Mouse (Mus musculus): ENCODE results near the gene Slc25a33. TPM values are rescaled to one million over a fixed set of nuclear protein-coding genes. Genes with fewer than 3 reads are reported as not detected.

Gene Slc25a33
- total and polyA plus RNA-seq, 3 experiments = 18.7 to 29.0 (median 26.7) TPM

DNA sequence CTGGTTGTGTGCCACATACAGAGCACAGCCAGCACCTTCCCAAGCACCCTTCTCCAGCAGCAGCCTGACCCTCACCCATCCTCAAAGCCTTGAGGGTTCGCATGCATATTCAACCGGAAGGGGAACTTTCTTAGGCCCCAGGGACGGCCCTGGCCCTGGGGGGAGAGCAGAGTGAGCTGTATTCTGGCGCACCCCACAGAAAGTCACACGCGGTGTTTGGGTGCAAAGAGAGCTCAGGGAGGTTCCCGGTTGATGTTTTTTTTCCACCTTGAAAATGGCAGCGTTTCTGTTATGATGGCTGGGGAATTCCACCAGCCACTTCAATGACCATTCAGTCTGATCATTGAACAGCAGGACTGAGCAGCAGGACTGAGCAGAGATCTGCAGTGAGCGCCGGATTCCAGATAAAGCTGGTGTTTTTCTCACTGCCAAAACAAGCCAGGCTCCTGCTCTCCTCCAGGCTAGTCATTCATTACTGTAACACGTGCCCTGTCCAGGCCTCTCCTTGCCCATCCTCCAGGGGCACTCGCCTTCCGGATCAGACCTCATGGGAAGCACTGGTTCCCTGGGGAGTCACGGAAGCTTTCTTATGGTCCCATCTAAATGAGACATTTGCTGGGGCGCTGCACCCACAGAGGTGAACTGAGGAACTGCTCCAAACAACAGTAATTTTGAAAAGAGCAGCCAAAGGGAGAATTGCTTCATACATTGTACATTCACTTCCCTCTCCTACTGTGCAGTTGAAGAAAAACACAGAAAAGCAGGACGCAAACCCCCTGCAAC, 77.7 kb downstream of the Slc25a33 start:
- no peak for DNase-seq

Small RNAs within 50 kb of the gene (microRNA-seq; reads per million reads assigned to microRNA genes)
- 0.44 to 1.2 reads per million in 2 experiments for gene Gm47301

Other genes starting within 250 kb of the Slc25a33 start
- gene Clstn1, start 187.8 kb downstream of the Slc25a33 start, total RNA-seq (2021) = 100 to 1,000 TPM in 1 of 2 experiments, 10 to 100 TPM in 1; 98.4 to 110 TPM
- gene Clstn1, start 187.8 kb downstream of the Slc25a33 start, polyA plus RNA-seq (2012; rRNA removed) = 44.5 and 48.8 TPM in 2 replicates
- 1 to 10 TPM; 6.1 to 6.2 TPM for gene Pik3cd, start 71.7 kb downstream of the Slc25a33 start, total RNA-seq (2021)
- gene Pik3cd, start 71.7 kb downstream of the Slc25a33 start, polyA plus RNA-seq (2012; rRNA removed) = 4.2 and 5.0 TPM in 2 replicates
- 10 to 100 TPM; 30.0 to 31.0 TPM for gene Tmem201, start 36.2 kb downstream of the Slc25a33 start, total RNA-seq (2021)
- gene Tmem201, start 36.2 kb downstream of the Slc25a33 start, polyA plus RNA-seq (2012; rRNA removed) = 85.3 and 95.4 TPM in 2 replicates
- 10 to 100 TPM; 22.2 to 29.5 TPM for gene Spsb1, start 180.8 kb upstream of the Slc25a33 start, total RNA-seq (2021)
- gene Spsb1, start 180.8 kb upstream of the Slc25a33 start, polyA plus RNA-seq (2012; rRNA removed) = 26.3 and 26.9 TPM in 2 replicates
- gene H6pd, start 234.7 kb upstream of the Slc25a33 start, total RNA-seq (2021) = 100 to 1,000 TPM; 120 to 197 TPM
- 146 and 154 TPM in 2 replicates for gene H6pd, start 234.7 kb upstream of the Slc25a33 start, polyA plus RNA-seq (2012; rRNA removed)